Mouse (Mus musculus) heart, embryonic 13.5 days (tissue): Measurements from ENCODE around the gene Gm10681. TPM values are rescaled to one million over a fixed set of nuclear protein-coding genes. Genes with fewer than 3 reads are reported as not detected.
"Not testable (repeated sequence)": the region's sequence is repeated elsewhere in the genome, so short reads cannot be mapped to it uniquely, and the experiment has no call there.

ENCODE experiments used
- ATAC-seq: fragments of 200-750 bp; cut with Nextera tagmentation; 2 replicates; pipeline ENCODE4 v1.8.0; 2017; ENCODE audit warnings: moderate TSS enrichment; ENCODE audit not compliant: insufficient number of reproducible peaks, low FRiP score, low TSS enrichment; ENCODE audit errors: extremely low read depth
- H3K27ac ChIP-seq: fragments of 300-500 bp; sonication (generic); replicated peaks from 2 replicates; pipeline ENCODE4 v1.5.1; 2015; ENCODE audit warnings: moderate library complexity, mild to moderate bottlenecking, inconsistent platforms
- H3K27me3 ChIP-seq: fragments of 300-500 bp; sonication (generic); replicated peaks from 2 replicates; pipeline ENCODE4 v1.6.1; 2015; ENCODE audit warnings: mild to moderate bottlenecking, inconsistent platforms
- H3K36me3 ChIP-seq: fragments of 300-500 bp; sonication (generic); 2 replicates; pipeline ENCODE4 v1.6.1; 2015; ENCODE audit warnings: mild to moderate bottlenecking, inconsistent platforms
- H3K4me1 ChIP-seq: fragments of 300-500 bp; sonication (generic); 2 replicates; pipeline ENCODE4 v1.6.1; 2015; ENCODE audit warnings: inconsistent platforms
- H3K4me2 ChIP-seq: fragments of 300-500 bp; sonication (generic); 2 replicates; pipeline ENCODE4 v1.6.1; 2015; ENCODE audit warnings: inconsistent platforms, mild to moderate bottlenecking, moderate library complexity
- H3K4me3 ChIP-seq: fragments of 300-500 bp; sonication (generic); 2 replicates; pipeline ENCODE4 v1.5.1; 2015; ENCODE audit warnings: moderate library complexity, mild to moderate bottlenecking, inconsistent platforms
- H3K9ac ChIP-seq: fragments of 300-500 bp; sonication (generic); 2 replicates; pipeline ENCODE4 v1.6.1; 2015; ENCODE audit warnings: inconsistent platforms, mild to moderate bottlenecking, moderate library complexity
- H3K9me3 ChIP-seq: fragments of 300-500 bp; sonication (generic); 2 replicates; pipeline ENCODE4 v1.6.1; 2016; ENCODE audit warnings: inconsistent platforms
- WGBS: fragments of 180-500 bp; shearing (Covaris S2); methylation state at CpG from one replicate; pipeline ENCODE4 v1.1.7; 2015; ENCODE audit warnings: mixed read lengths; 5-methylcytosine and 5-hydroxymethylcytosine counted together
- polyA plus RNA-seq: library from polyadenylated mRNA; unstranded; fragments of >200 nt; fragmentation: Nextera tagmentation; extraction: Ambion mirVana; gene quantifications from 2 replicates; pipeline ENCODE4 v1.2.1, GENCODE M21; 2015

Gm10681 gene
- not detected in 2 replicates for polyA plus RNA-seq

DNA sequence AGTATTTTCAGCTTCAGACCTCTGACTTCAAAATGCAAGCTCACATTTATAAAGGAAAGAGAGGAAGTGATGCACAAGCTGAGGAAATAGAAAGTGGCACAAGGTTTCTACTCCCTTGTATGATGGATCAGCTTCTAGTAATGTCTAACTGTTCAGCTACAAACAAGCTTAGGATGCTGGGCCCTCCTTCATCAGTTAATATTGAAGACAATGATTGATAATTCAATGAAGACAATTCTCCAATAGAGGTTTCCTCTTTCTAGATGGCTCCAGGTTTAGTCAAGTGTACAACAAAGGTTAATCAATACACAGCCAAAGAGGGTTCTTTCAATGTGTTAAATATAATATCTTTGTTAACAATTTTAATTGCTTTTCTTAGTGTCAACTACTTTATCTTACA is at the start of gene Gm10681:
TSS of gene Gm10681 (minus strand) at position 101 of the 400 bp plus-strand sequence.
- H3K9ac ChIP-seq: no peak within 1 kb of the TSS
- H3K36me3 ChIP-seq: no peaks in the 10 kb centered on the region
- no peaks in the 10 kb centered on the region for H3K27me3 ChIP-seq
- H3K27ac ChIP-seq: no peak within 1 kb of the TSS
- no peak within 1 kb of the TSS for H3K4me3 ChIP-seq
- H3K4me2 ChIP-seq: no peak within 1 kb of the TSS
- no peak for ATAC-seq
- H3K9me3 ChIP-seq: no peaks in the 10 kb centered on the region
- no peaks in the 10 kb centered on the region for H3K4me1 ChIP-seq

DNA sequence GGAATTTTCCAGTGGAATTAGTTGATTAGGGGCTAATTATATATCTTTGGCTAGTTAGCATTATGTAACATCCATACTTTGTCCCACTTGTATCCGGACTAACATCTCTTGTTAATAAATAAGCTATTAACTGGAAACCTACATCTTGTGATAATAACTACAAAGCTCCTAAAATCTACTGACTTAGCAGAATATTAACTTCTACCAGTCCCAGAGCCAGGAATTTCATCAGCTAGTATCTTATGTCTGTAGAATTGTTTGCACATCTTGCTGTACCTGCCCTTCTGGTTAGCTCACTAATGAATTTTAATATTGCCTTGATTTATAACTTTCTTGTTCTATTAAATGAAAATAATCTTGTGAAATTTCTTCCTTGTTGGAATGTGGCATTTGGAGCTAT is 46.5 kb upstream of the Gm10681 start:
- no peak for ATAC-seq
- H3K9me3 ChIP-seq: no peaks in the 10 kb centered on the region
- 83% methylated on average over 1 of the region's 1 CpGs for WGBS
- H3K4me2 ChIP-seq: no peak overlapping the region
- no peaks in the 10 kb centered on the region for H3K27me3 ChIP-seq
- H3K9ac ChIP-seq: no peak overlapping the region
- no peaks in the 10 kb centered on the region for H3K4me1 ChIP-seq
- H3K36me3 ChIP-seq: no peaks in the 10 kb centered on the region
- H3K27ac ChIP-seq: no peak overlapping the region
- H3K4me3 ChIP-seq: no peak overlapping the region

DNA sequence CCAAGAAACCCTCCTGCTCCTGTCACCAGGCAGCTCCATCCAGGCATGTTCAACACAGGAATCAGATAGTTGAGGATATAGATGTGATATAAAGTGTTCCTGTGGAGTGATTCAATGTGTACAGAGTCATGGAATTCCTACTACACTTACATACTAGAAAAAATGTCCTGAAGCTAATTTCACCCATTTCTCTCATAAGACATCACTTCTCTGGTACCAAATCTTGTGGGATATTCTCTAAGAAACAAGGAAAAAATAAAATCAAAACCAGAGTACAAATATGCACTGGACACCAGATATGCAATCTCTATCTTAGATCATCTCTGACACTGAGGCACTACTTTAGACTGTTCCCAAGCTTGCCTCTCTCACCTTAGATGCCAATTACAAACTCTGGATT is 41.5 kb upstream of the Gm10681 start, which contains the start of gene Hsd3b5:
TSS of gene Hsd3b5 (minus strand) at position 101 of the 400 bp plus-strand sequence.
- H3K4me1 ChIP-seq: no peaks in the 10 kb centered on the region
- no peaks in the 10 kb centered on the region for H3K27me3 ChIP-seq
- no peak within 1 kb of the TSS for H3K27ac ChIP-seq
- no peak within 1 kb of the TSS for H3K9ac ChIP-seq
- ATAC-seq: no peak
- H3K4me3 ChIP-seq: no peak within 1 kb of the TSS
- no peaks in the 10 kb centered on the region for H3K9me3 ChIP-seq
- no peak within 1 kb of the TSS for H3K4me2 ChIP-seq
- H3K36me3 ChIP-seq: no peaks in the 10 kb centered on the region

DNA sequence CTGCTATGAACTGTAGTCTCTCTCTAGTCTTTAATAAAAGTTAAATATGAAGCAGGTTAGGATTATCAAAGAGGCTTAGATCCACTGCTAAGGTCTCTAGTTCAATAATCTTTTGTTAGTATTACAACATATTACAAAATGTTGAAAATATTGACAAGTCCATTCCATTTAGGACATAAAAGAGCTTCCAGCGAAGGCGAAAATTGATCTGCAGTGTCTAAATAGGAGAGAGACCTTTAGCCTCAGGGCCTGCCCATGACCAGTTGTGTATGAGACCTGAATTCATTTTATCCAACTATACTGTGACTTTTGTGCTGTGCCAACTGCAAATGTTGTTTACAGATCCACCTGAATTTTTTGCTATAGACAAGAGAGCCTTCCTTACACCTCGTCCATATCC is 41.0 kb upstream of the Gm10681 start:
- 69% methylated on average over 3 of the region's 3 CpGs for WGBS
- no peak overlapping the region for H3K4me3 ChIP-seq
- no peak for ATAC-seq
- no peaks in the 10 kb centered on the region for H3K36me3 ChIP-seq
- H3K4me1 ChIP-seq: no peaks in the 10 kb centered on the region
- H3K27ac ChIP-seq: no peak overlapping the region
- H3K9ac ChIP-seq: no peak overlapping the region
- no peaks in the 10 kb centered on the region for H3K9me3 ChIP-seq
- no peak overlapping the region for H3K4me2 ChIP-seq
- H3K27me3 ChIP-seq: no peaks in the 10 kb centered on the region

DNA sequence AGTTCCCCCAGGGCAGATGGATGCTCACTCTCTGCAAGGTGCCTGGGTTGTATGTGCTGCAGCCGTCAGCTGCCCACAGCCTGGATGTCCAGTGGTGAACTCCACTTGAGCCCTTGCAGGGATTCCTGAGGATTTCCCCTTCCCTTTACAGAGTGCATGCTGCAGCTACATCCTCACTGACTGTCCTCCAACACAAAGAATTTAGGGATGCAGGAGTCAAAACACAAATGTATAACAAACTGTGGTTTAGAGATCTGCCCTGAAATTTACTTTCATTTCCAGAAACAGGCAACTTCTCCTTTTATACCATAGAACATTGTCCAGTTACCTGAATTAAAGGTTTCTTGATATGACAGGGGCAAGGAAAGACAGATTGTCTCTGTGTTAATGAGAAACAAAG is 28.2 kb upstream of the Gm10681 start:
- not testable (repeated sequence) for H3K4me2 ChIP-seq, H3K9ac ChIP-seq, H3K27me3 ChIP-seq, H3K4me1 ChIP-seq, H3K27ac ChIP-seq, ATAC-seq, H3K36me3 ChIP-seq, H3K4me3 ChIP-seq, H3K9me3 ChIP-seq
- 38% methylated on average over 1 of the region's 1 CpGs for WGBS

DNA sequence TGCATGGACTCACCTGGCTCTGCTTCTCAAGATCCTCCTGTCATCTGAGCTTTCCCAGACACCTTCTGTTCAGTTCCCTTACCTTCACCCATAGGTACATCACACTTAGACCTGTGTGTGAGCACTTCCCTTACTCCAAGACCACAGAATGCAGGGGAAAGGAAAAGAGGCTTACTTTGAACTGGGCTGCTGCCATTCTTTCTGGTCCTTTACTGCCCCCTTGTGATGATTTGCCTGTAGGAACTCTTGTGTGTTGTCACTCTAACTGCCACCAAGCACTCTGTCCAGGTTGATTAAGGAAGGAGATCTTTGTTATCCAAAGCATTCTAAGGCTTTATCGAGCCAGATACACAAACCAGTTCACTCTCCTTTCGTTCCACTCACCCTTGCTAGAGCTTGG is 27.6 kb upstream of the Gm10681 start:
- not testable (repeated sequence) for ATAC-seq, H3K4me3 ChIP-seq, H3K27ac ChIP-seq, H3K9ac ChIP-seq, H3K4me1 ChIP-seq, H3K4me2 ChIP-seq, H3K27me3 ChIP-seq, H3K9me3 ChIP-seq, H3K36me3 ChIP-seq
- 22% methylated on average over 2 of the region's 2 CpGs for WGBS

DNA sequence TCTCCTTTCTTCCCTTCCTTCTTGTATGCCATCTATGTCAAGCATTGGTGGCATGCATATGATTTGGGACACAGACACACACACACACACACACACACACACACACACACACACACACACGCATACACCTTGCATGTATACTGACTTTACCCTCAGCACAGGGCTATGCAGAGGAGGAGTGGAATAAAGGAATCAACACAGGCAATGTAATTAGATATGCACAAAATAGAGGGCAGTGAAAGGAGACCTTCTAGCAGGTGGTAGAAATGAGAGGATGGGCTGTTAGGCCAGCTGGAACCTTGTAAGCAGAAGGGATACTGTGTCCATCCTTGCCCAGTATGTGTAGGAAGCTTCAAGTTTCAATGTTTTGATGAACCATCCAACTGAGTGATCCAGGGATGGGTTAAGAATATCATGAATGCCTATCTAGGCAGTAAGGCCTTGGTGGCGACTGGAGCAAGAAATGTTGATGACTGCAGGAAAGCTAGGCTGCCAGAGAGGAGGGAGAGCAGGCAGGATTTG is 25.9 kb upstream of the Gm10681 start:
- 59% methylated on average over 2 of the region's 2 CpGs for WGBS
- not testable (repeated sequence) for ATAC-seq, H3K4me1 ChIP-seq, H3K9me3 ChIP-seq, H3K27ac ChIP-seq, H3K4me2 ChIP-seq, H3K36me3 ChIP-seq, H3K27me3 ChIP-seq, H3K9ac ChIP-seq, H3K4me3 ChIP-seq

DNA sequence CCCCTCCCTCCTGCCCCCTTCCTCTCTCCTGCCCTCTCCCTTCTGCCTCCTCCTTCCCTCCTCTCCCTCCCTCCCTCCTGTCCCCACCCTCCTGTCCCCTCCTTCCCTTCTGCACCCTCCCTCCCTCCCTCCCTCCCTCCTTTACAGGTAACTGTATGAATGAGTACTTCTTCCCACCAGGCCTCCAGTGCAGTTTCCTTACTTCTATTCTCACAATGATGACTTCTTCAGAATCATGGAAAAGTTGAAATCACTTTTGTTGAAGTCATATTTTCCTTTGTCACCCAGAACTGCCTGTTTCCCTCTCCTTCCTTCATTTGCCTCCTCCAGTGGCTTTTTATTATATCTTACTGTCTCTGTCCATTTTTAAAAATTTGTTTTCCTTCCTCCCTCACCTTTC is 25.4 kb upstream of the Gm10681 start:
- H3K9me3 ChIP-seq: no peaks in the 10 kb centered on the region
- H3K4me2 ChIP-seq: no peak overlapping the region
- H3K36me3 ChIP-seq: no peaks in the 10 kb centered on the region
- H3K27ac ChIP-seq: no peak overlapping the region
- no peak for ATAC-seq
- no peak overlapping the region for H3K4me3 ChIP-seq
- H3K9ac ChIP-seq: no peak overlapping the region
- no peaks in the 10 kb centered on the region for H3K4me1 ChIP-seq
- no peaks in the 10 kb centered on the region for H3K27me3 ChIP-seq

DNA sequence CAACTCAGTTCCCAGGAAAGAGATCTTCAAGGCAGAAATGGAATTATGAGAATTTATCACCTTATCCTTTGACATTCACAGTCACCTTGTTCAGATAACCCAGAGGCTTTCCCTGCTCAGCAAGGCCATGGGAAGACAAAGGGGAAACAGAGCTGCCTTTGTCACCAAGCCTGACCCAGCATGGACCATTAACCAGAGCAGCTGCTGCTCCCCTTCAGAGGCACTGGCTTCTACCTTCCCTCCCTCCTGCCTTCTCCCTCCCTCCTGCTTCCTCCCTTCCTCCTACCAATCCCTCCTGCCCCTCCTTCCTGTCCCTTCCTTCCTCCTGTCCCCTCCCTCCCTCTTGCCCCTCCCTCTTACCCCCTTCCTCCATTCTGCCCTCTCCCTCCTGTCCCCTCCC is 24.9 kb upstream of the Gm10681 start:
- not testable (repeated sequence) for H3K27me3 ChIP-seq, H3K9me3 ChIP-seq, H3K4me1 ChIP-seq, H3K4me3 ChIP-seq, ATAC-seq, H3K4me2 ChIP-seq, H3K27ac ChIP-seq, H3K9ac ChIP-seq, H3K36me3 ChIP-seq

DNA sequence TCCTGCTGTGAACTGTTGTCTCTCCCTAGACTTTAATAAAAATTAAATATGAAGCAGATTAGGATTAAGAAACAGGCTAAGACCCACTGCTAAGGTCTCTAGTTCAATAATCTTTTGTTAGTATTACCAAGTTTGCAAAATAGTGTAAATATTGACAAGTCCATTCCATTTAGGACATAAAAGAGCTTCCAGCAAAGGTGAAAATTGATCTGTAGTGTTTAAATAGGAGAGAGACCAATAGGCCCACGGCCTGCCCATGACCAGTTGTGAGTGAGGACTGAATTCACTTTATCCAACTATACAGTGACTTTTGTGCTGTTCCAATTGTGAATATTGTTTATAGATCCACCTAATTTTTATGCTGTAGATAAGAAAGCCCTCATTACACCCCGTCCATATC is 886 bp downstream of the Gm10681 start:
- H3K9me3 ChIP-seq: no peaks in the 10 kb centered on the region
- H3K4me1 ChIP-seq: no peaks in the 10 kb centered on the region
- no peak overlapping the region for H3K9ac ChIP-seq
- H3K27me3 ChIP-seq: no peaks in the 10 kb centered on the region
- ATAC-seq: no peak
- H3K4me3 ChIP-seq: no peak overlapping the region
- no peak overlapping the region for H3K27ac ChIP-seq
- H3K4me2 ChIP-seq: no peak overlapping the region
- WGBS: 79% methylated on average over 2 of the region's 2 CpGs
- no peaks in the 10 kb centered on the region for H3K36me3 ChIP-seq

DNA sequence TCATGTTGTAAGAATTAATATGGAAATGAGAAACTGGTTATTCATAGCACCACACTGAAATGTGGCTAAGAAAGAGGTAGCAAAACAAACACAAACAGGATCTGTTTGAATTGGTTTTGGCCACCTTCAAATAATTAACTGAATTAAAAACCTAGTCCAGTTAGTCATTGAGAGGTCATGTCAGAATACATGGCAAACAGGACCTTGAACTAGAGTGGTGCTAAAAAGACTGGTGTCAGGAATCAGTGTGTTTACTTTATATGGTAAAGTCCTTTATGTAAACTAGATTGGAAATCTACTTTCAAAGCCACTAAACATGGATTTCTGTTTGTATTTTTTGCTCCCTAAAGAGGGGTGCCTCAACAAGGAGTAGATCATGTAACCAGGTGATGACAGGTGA is 6.0 kb downstream of the Gm10681 start:
- not testable (repeated sequence) for H3K36me3 ChIP-seq, H3K4me2 ChIP-seq, H3K4me3 ChIP-seq, H3K9ac ChIP-seq, ATAC-seq, H3K9me3 ChIP-seq, H3K27me3 ChIP-seq, H3K27ac ChIP-seq, H3K4me1 ChIP-seq

DNA sequence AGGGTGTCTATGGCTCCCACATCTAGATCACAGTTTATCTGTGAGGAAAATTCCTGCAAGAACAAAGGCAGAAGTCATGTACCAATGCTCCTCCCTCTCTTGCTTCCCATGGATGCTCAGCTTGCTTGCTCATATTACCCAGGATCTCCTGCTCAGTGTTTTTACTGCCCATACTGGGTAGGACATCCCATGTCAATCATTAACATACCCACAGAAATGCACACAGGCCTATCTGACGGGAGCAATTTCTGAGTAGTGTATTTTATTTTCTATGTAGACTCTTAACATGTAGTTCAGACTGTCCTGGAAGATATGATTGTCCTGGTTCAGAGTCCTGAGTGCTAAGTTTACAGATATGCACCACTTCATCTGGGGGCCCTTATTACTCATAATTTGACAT is 6.4 kb downstream of the Gm10681 start:
- not testable (repeated sequence) for H3K27me3 ChIP-seq, H3K4me2 ChIP-seq, H3K9me3 ChIP-seq, H3K9ac ChIP-seq, H3K4me3 ChIP-seq, H3K36me3 ChIP-seq, H3K27ac ChIP-seq, ATAC-seq, H3K4me1 ChIP-seq
- WGBS: no CpG with 5 or more reads among the region's 1 CpGs

DNA sequence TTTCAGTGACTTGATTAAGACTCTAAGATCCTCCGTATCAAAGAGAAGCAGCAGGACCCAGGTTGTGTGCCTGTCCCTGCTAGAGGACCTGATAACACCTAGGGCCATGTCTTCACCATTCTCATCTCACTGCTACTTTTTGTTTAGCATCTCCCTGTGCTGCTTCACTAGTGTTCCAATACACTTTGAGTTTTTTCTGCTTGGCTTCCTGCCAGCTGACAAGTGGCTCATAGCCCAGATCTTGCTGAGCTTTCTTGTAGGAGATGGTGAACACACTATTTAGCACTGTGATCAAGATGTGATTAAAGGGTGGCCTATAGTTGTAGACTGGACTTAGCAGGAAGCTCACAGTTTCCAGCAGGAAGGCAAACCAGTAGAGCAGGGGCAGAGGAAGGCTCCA is 7.6 kb downstream of the Gm10681 start:
- not testable (repeated sequence) for H3K27ac ChIP-seq, H3K36me3 ChIP-seq, H3K9me3 ChIP-seq, H3K27me3 ChIP-seq, H3K4me2 ChIP-seq, ATAC-seq, H3K4me1 ChIP-seq, H3K4me3 ChIP-seq, H3K9ac ChIP-seq
- 50% methylated on average over 1 of the region's 1 CpGs for WGBS
